Mouse (Mus musculus) lung, postnatal 0 days (tissue): Measurements from ENCODE around the gene Efhc1.

Source experiments
- CTCF ChIP-seq: IDR thresholded peaks from 2 replicates; pipeline ENCODE4 v1.5.1; 2016; ENCODE audit warnings: antibody characterized with exemption, mild to moderate bottlenecking
- EP300 ChIP-seq: IDR thresholded peaks from 2 replicates; pipeline ENCODE4 v1.6.1; 2016; ENCODE audit warnings: antibody characterized with exemption, mild to moderate bottlenecking, control low read depth

DNA sequence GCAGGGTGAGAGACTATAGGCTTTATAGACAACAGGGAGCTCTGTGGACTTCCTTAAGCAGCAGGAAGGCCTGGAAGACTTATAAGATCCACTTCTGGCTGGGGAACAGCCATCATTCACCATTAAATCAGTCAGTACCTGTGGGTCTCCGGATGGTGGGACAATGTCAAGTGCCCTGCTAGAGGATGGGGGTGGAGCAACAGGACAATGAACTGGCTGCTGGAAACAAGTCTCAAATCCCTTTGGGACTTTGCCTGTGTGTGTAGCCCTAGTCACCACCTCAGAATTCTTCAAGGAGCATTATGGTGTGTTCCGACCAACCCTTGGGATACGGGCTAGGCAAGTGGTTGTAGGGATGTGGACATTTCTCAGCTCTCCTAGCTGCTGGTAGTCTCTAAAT is 71.7 kb downstream of the Efhc1 start:
- TF ChIP-seq CTCF (no peak), EP300 (no peak)
